Mouse (Mus musculus) heart, postnatal 25 days (tissue): ENCODE results near the gene Vgll4. TPM values are rescaled to one million over a fixed set of nuclear protein-coding genes. Genes with fewer than 3 reads are reported as not detected.
"Not testable (repeated sequence)": the region's sequence is repeated elsewhere in the genome, so short reads cannot be mapped to it uniquely, and the experiment has no call there.

Source experiments
- DNase-seq: peaks from one replicate; pipeline ENCODE4 v3.0.0; 2022; ENCODE audit warnings: low spot score
- intact Hi-C: fragments of 180-260 bp; cut with DNase I; formaldehyde crosslinking; loops from one replicate; pipeline ENCODE4 v1.15.1; 2025
- total RNA-seq, 2 experiments: library from RNA; stranded (reverse); gene quantifications; 2 replicates each; pipeline ENCODE4 v1.2.3; 2021

Vgll4 gene
- total RNA-seq, 2 experiments from 2014 or later: 24.3 to 24.9 TPM

GRCm38 (mm10) chr6:114904818-114905217, 65.0 kb downstream of the Vgll4 start:
- intact Hi-C loops: no loop called here
- no peak for DNase-seq

- DNase-seq: no peak
- intact Hi-C loops: no loop called here
These were observed 65.6 kb downstream of the Vgll4 start for GRCm38 (mm10) chr6:114904233-114904632.

- intact Hi-C loops: loop anchor here (2.0 kb wide), 1 partner anchor 15 kb away; no protein-coding TSS in a partner anchor
These were observed 67.9 kb downstream of the Vgll4 start for GRCm38 (mm10) chr6:114901921-114902320.

GRCm38 (mm10) chr6:114901321-114901824, 68.4 kb downstream of the Vgll4 start:
- DNase-seq: no peak
- intact Hi-C loops: no loop called here

More at GRCm38 (mm10) chr6:114901921-114902320, 67.9 kb downstream of the Vgll4 start:
- no peak for DNase-seq

GRCm38 (mm10) chr6:114900194-114900593, 69.6 kb downstream of the Vgll4 start:
- DNase-seq: no peak
- intact Hi-C loops: no loop called here

- DNase-seq: no peak
- intact Hi-C loops: no loop called here
These were observed 70.1 kb downstream of the Vgll4 start for GRCm38 (mm10) chr6:114899652-114900051.

- intact Hi-C loops: no loop called here
- no peak for DNase-seq
These were observed 70.8 kb downstream of the Vgll4 start for GRCm38 (mm10) chr6:114898949-114899348.

- DNase-seq: no peak
- intact Hi-C loops: no loop called here
These were observed 73.5 kb downstream of the Vgll4 start for GRCm38 (mm10) chr6:114896281-114896680.

GRCm38 (mm10) chr6:114895191-114895590, 74.6 kb downstream of the Vgll4 start:
- intact Hi-C loops: loop anchor here (2.0 kb wide), 1 partner anchor 26 kb away; no protein-coding TSS in a partner anchor
- no peak for DNase-seq

GRCm38 (mm10) chr6:114894548-114895106, 75.2 kb downstream of the Vgll4 start:
- DNase-seq: no peak
- intact Hi-C loops: loop anchor here (2.0 kb wide), 1 partner anchor 26 kb away; no protein-coding TSS in a partner anchor

GRCm38 (mm10) chr6:114893427-114894209, 76.2 kb downstream of the Vgll4 start:
- peak; percentile 81 for DNase-seq
- intact Hi-C loops: loop anchor here (2.0 kb wide), 1 partner anchor 27 kb away; no protein-coding TSS in a partner anchor

GRCm38 (mm10) chr6:114892363-114892762, 77.4 kb downstream of the Vgll4 start:
- intact Hi-C loops: no loop called here
- no peak for DNase-seq

- intact Hi-C loops: loop anchor here (2.0 kb wide), 1 partner anchor 15 kb away; no protein-coding TSS in a partner anchor
- no peak for DNase-seq
These were observed 78.0 kb downstream of the Vgll4 start for GRCm38 (mm10) chr6:114891771-114892170.

- intact Hi-C loops: loop anchor here (2.0 kb wide), 1 partner anchor 14 kb away; no protein-coding TSS in a partner anchor
These were observed 78.5 kb downstream of the Vgll4 start for GRCm38 (mm10) chr6:114891272-114891671.

GRCm38 (mm10) chr6:114890411-114891115, 79.2 kb downstream of the Vgll4 start:
- intact Hi-C loops: loop anchor here (2.0 kb wide), 1 partner anchor 14 kb away; no protein-coding TSS in a partner anchor
- DNase-seq: peak; percentile 83

More at GRCm38 (mm10) chr6:114891272-114891671, 78.5 kb downstream of the Vgll4 start:
- no peak for DNase-seq

- intact Hi-C loops: loop anchor here (2.0 kb wide), 1 partner anchor 13 kb away; no protein-coding TSS in a partner anchor
- not testable (repeated sequence) for DNase-seq
These were observed 79.8 kb downstream of the Vgll4 start for GRCm38 (mm10) chr6:114889971-114890370.

- intact Hi-C loops: no loop called here
- peak; percentile 61 for DNase-seq
These were observed 80.9 kb downstream of the Vgll4 start for GRCm38 (mm10) chr6:114888922-114889321.

GRCm38 (mm10) chr6:114886504-114887361, 83.1 kb downstream of the Vgll4 start:
- no peak for DNase-seq
- intact Hi-C loops: no loop called here

- intact Hi-C loops: no loop called here
- DNase-seq: no peak
These were observed 83.8 kb downstream of the Vgll4 start for GRCm38 (mm10) chr6:114886012-114886411.
